Mouse (Mus musculus): ENCODE results near the gene Helz.

DNA sequence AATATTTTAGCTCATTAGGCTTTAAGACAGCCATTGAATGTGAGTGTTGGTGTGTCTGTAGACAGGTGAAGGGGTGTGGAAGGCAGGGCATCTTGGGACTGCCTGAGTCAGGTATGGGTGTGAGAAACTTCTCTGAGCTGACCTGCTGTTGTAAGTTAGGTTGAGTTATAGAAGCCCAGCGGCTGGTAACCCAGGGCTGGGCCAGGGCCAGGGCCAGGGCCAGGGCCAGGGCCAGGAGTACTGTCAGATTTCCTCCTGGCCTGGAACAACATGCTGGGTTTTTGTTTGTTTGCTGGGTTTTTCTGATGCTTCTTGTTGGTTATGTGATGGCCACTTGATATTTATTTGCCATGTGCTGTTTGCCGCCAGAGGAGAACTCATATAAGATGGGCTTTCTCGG is 76.9 kb downstream of the Helz start:
- no peak for TF ChIP-seq CTCF (IDR thresholded peaks at IDR 0.05; ENCODE audit: borderline replicate concordance, extremely low read depth, insufficient read depth, insufficient read length)
- no peak for TF ChIP-seq POLR2A (IDR thresholded peaks at IDR 0.05; ENCODE audit: borderline replicate concordance, extremely low read depth, insufficient read depth, insufficient read length, poor library complexity, severe bottlenecking)

All from brain, embryonic 14.5 days (tissue).